Mouse (Mus musculus) small intestine, adult 2 months (tissue): ENCODE results near the gene Agrn. TPM values are rescaled to one million over a fixed set of nuclear protein-coding genes. Genes with fewer than 3 reads are reported as not detected.
A peak's percentile ranks its signal among the peaks of the same experiment; 100 is the strongest.

Experiments used
- H3K27ac ChIP-seq: fragments of 200-500 bp; 2 replicates; pipeline ENCODE4 v1.5.1; 2012; ENCODE audit warnings: low read depth, low read length, control low read depth, inconsistent platforms; ENCODE audit not compliant: insufficient read depth
- H3K27me3 ChIP-seq: fragments of 200-500 bp; 2 replicates; pipeline ENCODE4 v1.6.1; 2012; ENCODE audit warnings: mild to moderate bottlenecking, moderate library complexity, low read length, inconsistent platforms; ENCODE audit not compliant: control insufficient read depth, insufficient read depth
- H3K36me3 ChIP-seq: fragments of 200-500 bp; 2 replicates; pipeline ENCODE4 v1.6.1; 2012; ENCODE audit warnings: mild to moderate bottlenecking, low read length, control low read depth, inconsistent platforms; ENCODE audit not compliant: control insufficient read depth, insufficient read depth
- H3K4me1 ChIP-seq: fragments of 200-500 bp; 2 replicates; pipeline ENCODE4 v1.6.1; 2012; ENCODE audit warnings: low read length, inconsistent platforms, mixed read lengths; ENCODE audit not compliant: control insufficient read depth, insufficient read depth, insufficient read length
- H3K4me3 ChIP-seq: fragments of 200-500 bp; 2 replicates; pipeline ENCODE4 v1.5.1; 2012; ENCODE audit warnings: low read depth, mild to moderate bottlenecking, control low read depth, inconsistent platforms, low read length, moderate library complexity
- CTCF ChIP-seq: fragments of 200-500 bp; IDR thresholded peaks from 2 replicates; pipeline ENCODE4 v1.5.1; 2012; ENCODE audit warnings: low read depth, mild to moderate bottlenecking, control low read depth, inconsistent platforms, low read length, moderate library complexity, mixed read lengths; ENCODE audit not compliant: insufficient replicate concordance, insufficient read length; ENCODE audit errors: extremely low read depth
- POLR2A ChIP-seq: fragments of 200-500 bp; IDR thresholded peaks from 2 replicates; pipeline ENCODE4 v1.6.1; 2012; ENCODE audit warnings: low read depth, mild to moderate bottlenecking, control low read depth, inconsistent platforms, low read length, moderate library complexity
- WGBS: fragments of 180-500 bp; shearing (Covaris S2); methylation state at CpG from one replicate; pipeline ENCODE4 v1.1.7; 2018; 5-methylcytosine and 5-hydroxymethylcytosine counted together
- polyA plus RNA-seq: library from polyadenylated mRNA; depleted of rRNA; stranded (reverse); fragments of >200 nt; gene quantifications from 2 replicates; pipeline ENCODE4 v1.2.3, GENCODE M21; 2012

Agrn gene
- polyA plus RNA-seq, 1 experiment, result 101 TPM

GRCm38 (mm10) chr4:156192421-156193199, 4.7 kb downstream of the Agrn start:
- Histone ChIP-seq H3K4me3 (peak overlapping the region; percentile 55), H3K27me3 (no peaks in the 10 kb centered on the region), H3K27ac (peak overlapping the region; percentile 95), H3K4me1 (peaks cover 50% of the 10 kb centered on the region; the same call in 1 of the 2 replicates), H3K36me3 (peaks cover 10% of the 10 kb centered on the region)
- TF ChIP-seq POLR2A (peak; percentile 58; the same call in 1 of the 2 replicates), CTCF (no peak)
- 30% methylated on average over 8 of the region's 8 CpGs for WGBS

- Histone ChIP-seq H3K27me3 (no peaks in the 10 kb centered on the region), H3K4me1 (peaks cover 37% of the 10 kb centered on the region; the same call in 1 of the 2 replicates), H3K4me3 (no peak overlapping the region), H3K27ac (0 out of 2 replicates have a peak overlapping the region, but pooled peaks have one; percentile 8), H3K36me3 (peaks cover 13% of the 10 kb centered on the region)
- WGBS, result 44% methylated on average over 6 of the region's 6 CpGs
- TF ChIP-seq CTCF (no peak), POLR2A (no peak)
These were observed 8.4 kb downstream of the Agrn start for GRCm38 (mm10) chr4:156188811-156189323.

- 90% methylated on average over 5 of the region's 5 CpGs for WGBS
- H3K4me3 ChIP-seq, result no peak overlapping the region
- peaks cover 31% of the 10 kb centered on the region; the same call in 1 of the 2 replicates for H3K4me1 ChIP-seq
- H3K27ac ChIP-seq, result no peak overlapping the region
- TF ChIP-seq POLR2A (no peak), CTCF (no peak)
- no peaks in the 10 kb centered on the region for H3K27me3 ChIP-seq
- H3K36me3 ChIP-seq, result peaks cover 13% of the 10 kb centered on the region
These were observed 9.0 kb downstream of the Agrn start for GRCm38 (mm10) chr4:156188162-156188810.

- Histone ChIP-seq H3K27me3 (no peaks in the 10 kb centered on the region), H3K36me3 (peaks cover 15% of the 10 kb centered on the region), H3K4me3 (no peak overlapping the region), H3K27ac (no peak overlapping the region), H3K4me1 (peaks cover 24% of the 10 kb centered on the region; the same call in 1 of the 2 replicates)
- TF ChIP-seq POLR2A, result no peak
- no peak for TF ChIP-seq CTCF
- WGBS, result 72% methylated on average over 31 of the region's 31 CpGs
These were observed 11.1 kb downstream of the Agrn start for GRCm38 (mm10) chr4:156185950-156186850.

GRCm38 (mm10) chr4:156185456-156185949, 11.8 kb downstream of the Agrn start:
- Histone ChIP-seq H3K36me3 (peaks cover 13% of the 10 kb centered on the region), H3K4me3 (no peak overlapping the region), H3K4me1 (peaks cover 18% of the 10 kb centered on the region; the same call in 1 of the 2 replicates), H3K27ac (no peak overlapping the region), H3K27me3 (no peaks in the 10 kb centered on the region)
- no peak for TF ChIP-seq POLR2A
- TF ChIP-seq CTCF, result no peak
- WGBS, result 93% methylated on average over 13 of the region's 13 CpGs

- Histone ChIP-seq H3K36me3 (peaks cover 6% of the 10 kb centered on the region; the same call in 1 of the 2 replicates), H3K27ac (no peak overlapping the region), H3K27me3 (no peaks in the 10 kb centered on the region), H3K4me3 (no peak overlapping the region), H3K4me1 (peaks cover 11% of the 10 kb centered on the region; the same call in 1 of the 2 replicates)
- TF ChIP-seq CTCF, result no peak
- TF ChIP-seq POLR2A, result no peak
- 89% methylated on average over 7 of the region's 7 CpGs for WGBS
These were observed 12.9 kb downstream of the Agrn start for GRCm38 (mm10) chr4:156184291-156184954.
